Mouse (Mus musculus) bone marrow macrophage, adult 2 months (primary cell): Measurements from ENCODE around the gene Acd.

ENCODE experiments used
- CTCF ChIP-seq: IDR thresholded peaks from 2 replicates; pipeline ENCODE4 v1.5.1; 2012; ENCODE audit warnings: low read depth, mild to moderate bottlenecking, low read length, moderate library complexity
- POLR2A ChIP-seq: IDR thresholded peaks from 2 replicates; pipeline ENCODE4 v1.6.1; 2012; ENCODE audit warnings: mild to moderate bottlenecking, low read depth, low read length, borderline replicate concordance

- TF ChIP-seq CTCF (no peak), POLR2A (no peak)
These were observed 2.0 kb upstream of the Acd start for GRCm38 (mm10) chr8:105702731-105703415.
